24 mouse cellular contexts compared by ENCODE assay signal in the genomic region with DNA sequence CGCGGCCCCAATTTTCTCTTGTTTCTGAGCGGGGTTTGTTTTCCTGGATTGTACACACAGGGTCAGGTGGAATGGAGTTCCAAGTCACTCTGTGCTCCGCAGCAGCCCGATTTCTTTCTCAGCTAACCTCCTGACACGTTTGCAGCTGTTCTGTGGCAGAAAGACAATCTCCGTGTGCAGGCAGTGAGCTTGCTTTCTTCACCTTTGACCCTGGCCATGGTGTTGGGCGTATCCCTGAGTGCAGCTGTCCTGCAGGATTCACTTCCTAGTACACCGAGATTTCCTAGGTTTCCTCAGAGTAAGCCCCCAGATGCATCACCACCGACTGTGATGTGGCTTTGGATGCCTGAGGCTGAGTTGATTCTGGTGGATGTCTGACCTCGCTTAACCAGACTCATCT. TPM values are rescaled to one million over a fixed set of nuclear protein-coding genes. Genes with fewer than 3 reads are reported as not detected.
DNase-seq lines count a peak whose midpoint lies in the region; ATAC-seq and TF ChIP-seq lines count a peak whose summit lies in the region.
"Had no signal": no experiment of that assay in that cellular context is flagged by ENCODE, and none has a peak within 500 bp of the region (broad histone marks: within the 10 kb centered on the region; RNA-seq: fewer than 3 reads in every experiment).

No protein-coding gene starts in this region.

- no peaks in the 10 kb centered on the region for H3K4me1 ChIP-seq in embryonic facial prominence, embryonic 14.5 days (ENCODE audit: control insufficient read depth, insufficient read depth, low read length)
- peaks cover 5% of the 10 kb centered on the region for H3K4me1 ChIP-seq in embryonic facial prominence, embryonic 10.5 days
- H3K4me1 ChIP-seq in testis, adult 2 months (ENCODE audit: control insufficient read depth, insufficient read depth, low read length): no peaks in the 10 kb centered on the region
- H3K4me1 ChIP-seq in limb, embryonic 14.5 days (ENCODE audit: control insufficient read depth, insufficient read depth, low read length): peaks cover under 1% of the 10 kb centered on the region; the same call in 1 of the 2 replicates
- H3K4me1 ChIP-seq: forebrain, embryonic 12.5 days had no signal

- H3K27ac ChIP-seq in embryonic facial prominence, embryonic 14.5 days (replicated peaks; ENCODE audit: low read depth, low read length): no peak overlapping the region
- no peak overlapping the region for H3K27ac ChIP-seq in embryonic facial prominence, embryonic 10.5 days (replicated peaks)
- H3K27ac ChIP-seq in testis, adult 2 months (ENCODE audit: control insufficient read depth, insufficient read depth, low read depth, low read length): no peak overlapping the region
- no peak overlapping the region for H3K27ac ChIP-seq in limb, embryonic 14.5 days (replicated peaks; ENCODE audit: low read depth, low read length)
- H3K27ac ChIP-seq: embryonic facial prominence, embryonic 12.5 days; embryonic facial prominence, embryonic 15.5 days; forebrain, embryonic 10.5 days; forebrain, embryonic 12.5 days had no signal

- H3K9me3 ChIP-seq in embryonic facial prominence, embryonic 14.5 days (ENCODE audit: control insufficient read depth, low read length): no peaks in the 10 kb centered on the region
- no peaks in the 10 kb centered on the region for H3K9me3 ChIP-seq in embryonic facial prominence, embryonic 10.5 days
- H3K9me3 ChIP-seq in limb, embryonic 14.5 days (ENCODE audit: control insufficient read depth, low read length): no peaks in the 10 kb centered on the region
- H3K9me3 ChIP-seq: embryonic facial prominence, embryonic 12.5 days; embryonic facial prominence, embryonic 15.5 days; forebrain, embryonic 10.5 days; forebrain, embryonic 12.5 days had no signal

- no peak for TF ChIP-seq CTCF in testis, adult 2 months (IDR thresholded peaks at IDR 0.05; ENCODE audit: control insufficient read depth, insufficient read depth, insufficient replicate concordance, low read depth, low read length)

- no peak for ATAC-seq in embryonic facial prominence, embryonic 14.5 days (ENCODE audit: low read depth)
- ATAC-seq in limb, embryonic 14.5 days (ENCODE audit: low FRiP score, low read depth): peak; percentile 50; the same call in 1 of the 2 replicates
- ATAC-seq: activated CD4-positive, CD25-positive, alpha-beta regulatory T cell, adult 4 months; forebrain, embryonic 14.5 days; forebrain, embryonic 16.5 days had no signal

- no peak for TF ChIP-seq POLR2A in testis, adult 2 months (IDR thresholded peaks at IDR 0.05; ENCODE audit: control insufficient read depth, low read depth, low read length)
- no peak for TF ChIP-seq POLR2A in limb, embryonic 14.5 days (IDR thresholded peaks at IDR 0.05; ENCODE audit: borderline replicate concordance, extremely low read depth, insufficient read depth, insufficient read length)

- H3K36me3 ChIP-seq in embryonic facial prominence, embryonic 14.5 days (ENCODE audit: control insufficient read depth, insufficient read depth, low read length): peaks cover 57% of the 10 kb centered on the region
- H3K36me3 ChIP-seq in embryonic facial prominence, embryonic 10.5 days (replicated peaks): peaks cover 62% of the 10 kb centered on the region
- H3K36me3 ChIP-seq in testis, adult 2 months (ENCODE audit: control insufficient read depth, insufficient read depth, low read length): no peaks in the 10 kb centered on the region; the same call in 1 of the 2 replicates
- peaks cover 50% of the 10 kb centered on the region for H3K36me3 ChIP-seq in limb, embryonic 14.5 days (ENCODE audit: control insufficient read depth, insufficient read depth, low read length)

- WGBS in embryonic facial prominence, embryonic 14.5 days: 77% methylated on average over 11 of the region's 11 CpGs
- WGBS in embryonic facial prominence, embryonic 10.5 days: 81% methylated on average over 11 of the region's 11 CpGs
- 85% methylated on average over 11 of the region's 11 CpGs for WGBS in limb, embryonic 14.5 days

- no peak overlapping the region for H3K4me2 ChIP-seq in embryonic facial prominence, embryonic 14.5 days (ENCODE audit: low read depth, low read length)
- no peak overlapping the region for H3K4me2 ChIP-seq in limb, embryonic 14.5 days (replicated peaks; ENCODE audit: low read depth, low read length, severe bottlenecking)
- H3K4me2 ChIP-seq: embryonic facial prominence, embryonic 12.5 days; embryonic facial prominence, embryonic 15.5 days; forebrain, embryonic 12.5 days had no signal

- H3K4me3 ChIP-seq in embryonic facial prominence, embryonic 14.5 days (ENCODE audit: low read depth, low read length): no peak overlapping the region
- no peak overlapping the region for H3K4me3 ChIP-seq in embryonic facial prominence, embryonic 10.5 days
- H3K4me3 ChIP-seq in testis, adult 2 months (ENCODE audit: control insufficient read depth, low read depth, low read length): peak overlapping the region; percentile 30
- H3K4me3 ChIP-seq in limb, embryonic 14.5 days (replicated peaks; ENCODE audit: low read length): no peak overlapping the region
- H3K4me3 ChIP-seq: embryonic facial prominence, embryonic 12.5 days; embryonic facial prominence, embryonic 15.5 days; erythroblast, embryonic 14.5 days; forebrain, embryonic 10.5 days; forebrain, embryonic 12.5 days had no signal

- peak; percentile 13 for DNase-seq in embryonic facial prominence, embryonic 14.5 days (ENCODE audit: low spot score)
- DNase-seq in embryonic facial prominence, embryonic 10.5 days (ENCODE audit: low spot score): no peak
- no peak for DNase-seq in testis, postnatal 10 days (ENCODE audit: low spot score)
- no peak for DNase-seq in limb, embryonic 14.5 days (ENCODE audit: low spot score)
- peak; percentile 46 for DNase-seq in yolk sac, embryonic 10.5 days (ENCODE audit: low spot score)
- no peak for DNase-seq in right cerebral cortex, postnatal 14 days
- DNase-seq in left cerebral cortex, adult 9 months (ENCODE audit: low spot score in 2 of 2): no peak
- DNase-seq: adrenal gland, adult 8-10 months; adrenal gland, postnatal 25 days; cerebellum, adult 11 months; cerebellum, adult 18-20 months; cerebellum, adult 8-10 months; cerebellum, adult 9-11 months; cerebellum, postnatal 14 days; cerebellum, postnatal 36 days had no signal

- no peak overlapping the region for H3K9ac ChIP-seq in embryonic facial prominence, embryonic 14.5 days (ENCODE audit: low read depth, low read length)
- no peak overlapping the region for H3K9ac ChIP-seq in limb, embryonic 14.5 days (ENCODE audit: low read depth, low read length, severe bottlenecking)
- H3K9ac ChIP-seq: embryonic facial prominence, embryonic 12.5 days; embryonic facial prominence, embryonic 15.5 days; forebrain, embryonic 12.5 days had no signal

- no peaks in the 10 kb centered on the region for H3K27me3 ChIP-seq in embryonic facial prominence, embryonic 14.5 days (replicated peaks; ENCODE audit: control insufficient read depth, insufficient read depth, low read length)
- H3K27me3 ChIP-seq in embryonic facial prominence, embryonic 10.5 days (replicated peaks; ENCODE audit: low read depth, poor library complexity, severe bottlenecking): no peaks in the 10 kb centered on the region
- no peaks in the 10 kb centered on the region for H3K27me3 ChIP-seq in testis, adult 2 months (ENCODE audit: control insufficient read depth, insufficient read depth, low read length)
- H3K27me3 ChIP-seq in limb, embryonic 14.5 days (ENCODE audit: control insufficient read depth, insufficient read depth, low read length): no peaks in the 10 kb centered on the region
- H3K27me3 ChIP-seq: embryonic facial prominence, embryonic 12.5 days; embryonic facial prominence, embryonic 15.5 days; forebrain, embryonic 12.5 days had no signal

RNA-seq across cellular contexts. Expression of gene Arl6ip1, which starts 5.7 kb away (rescaled TPM):
- 267 and 304 TPM in 2 replicates for polyA plus RNA-seq in embryonic facial prominence, embryonic 14.5 days (2014; fragmentation: Nextera tagmentation; extraction: Ambion mirVana)
- 439 and 453 TPM in 2 replicates for polyA plus RNA-seq in embryonic facial prominence, embryonic 10.5 days (2016; fragmentation: Nextera tagmentation; extraction: Ambion mirVana)
- 125 and 197 TPM in 2 replicates for polyA plus RNA-seq in testis, adult 2 months (2012; rRNA removed)
- polyA plus RNA-seq in limb, embryonic 14.5 days (2012; rRNA removed): 163 and 196 TPM in 2 replicates
- polyA plus RNA-seq in limb, embryonic 14.5 days (2014; fragmentation: Nextera tagmentation; extraction: Ambion mirVana): 283 and 299 TPM in 2 replicates

RNA-seq across cellular contexts. Expression of gene Rps15a, which starts 19.1 kb away (rescaled TPM):
- 887 and 1,013 TPM in 2 replicates for polyA plus RNA-seq in embryonic facial prominence, embryonic 14.5 days (2014; fragmentation: Nextera tagmentation; extraction: Ambion mirVana)
- polyA plus RNA-seq in embryonic facial prominence, embryonic 10.5 days (2016; fragmentation: Nextera tagmentation; extraction: Ambion mirVana): 678 and 708 TPM in 2 replicates
- polyA plus RNA-seq in testis, adult 2 months (2012; rRNA removed): 1,101 and 1,374 TPM in 2 replicates
- 2,332 and 6,071 TPM in 2 replicates for polyA plus RNA-seq in limb, embryonic 14.5 days (2012; rRNA removed)
- polyA plus RNA-seq in limb, embryonic 14.5 days (2014; fragmentation: Nextera tagmentation; extraction: Ambion mirVana): 948 and 1,027 TPM in 2 replicates

Comparison
In these comparisons a context has a peak if more than half of its experiments do, and no peak if none do; other contexts are left out.
1. DNase-seq: peak in embryonic facial prominence, embryonic 14.5 days (single experiment) and yolk sac, embryonic 10.5 days (single experiment); none in embryonic facial prominence, embryonic 10.5 days (single experiment), testis, postnatal 10 days (single experiment), limb, embryonic 14.5 days (single experiment), right cerebral cortex, postnatal 14 days (single experiment) and left cerebral cortex, adult 9 months (0 of 2).